Mouse (Mus musculus): ENCODE measurements around the gene Atp2b4. TPM values are rescaled to one million over a fixed set of nuclear protein-coding genes. Genes with fewer than 3 reads are reported as not detected.
A peak's percentile ranks its signal among the peaks of the same experiment; 100 is the strongest.

The Atp2b4 gene
- polyA plus RNA-seq, 1 experiment from 2014 or later: 9.6 TPM

DNA sequence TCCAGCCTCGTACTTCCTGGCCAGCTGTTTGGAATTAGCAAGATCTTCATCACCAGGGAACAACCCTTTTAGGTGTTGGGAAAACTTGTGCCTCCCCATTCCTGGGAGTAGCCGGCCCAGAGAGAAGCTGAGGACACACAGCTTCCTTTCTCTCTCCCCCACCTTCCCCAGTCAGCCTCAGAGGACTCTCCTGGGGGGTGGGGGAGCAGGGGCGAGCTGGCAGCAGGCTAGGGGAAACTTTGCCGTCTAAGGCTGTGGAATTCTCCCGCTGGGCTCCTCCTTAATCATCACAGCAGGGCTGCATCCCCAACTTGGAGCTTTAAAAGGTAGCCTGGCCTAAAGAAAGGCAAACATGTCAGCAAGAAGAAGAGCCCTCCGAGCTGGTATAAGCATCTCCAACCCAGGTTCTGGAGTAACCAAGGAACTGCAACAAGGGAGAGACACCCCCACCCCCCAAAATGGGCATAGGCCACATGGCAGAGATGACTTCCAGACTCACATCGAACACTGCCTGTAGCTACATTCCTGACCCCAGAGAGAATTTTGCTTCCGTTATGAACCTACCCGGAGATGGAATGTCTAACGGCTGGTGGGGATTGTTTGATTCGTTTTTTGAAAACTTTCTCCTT lies 33.8 kb downstream of the Atp2b4 start:
- H3K9ac ChIP-seq: no peak overlapping the region
- no peak for ATAC-seq (ENCODE audit: borderline replicate concordance, extremely low read depth, low FRiP score, low TSS enrichment)

GRCm38 (mm10) chr1:133765376-133765775 lies 35.5 kb downstream of the Atp2b4 start:
- no peaks in the 10 kb centered on the region for H3K36me3 ChIP-seq
- no peak overlapping the region for H3K4me2 ChIP-seq
- H3K27ac ChIP-seq: no peak overlapping the region
- H3K9ac ChIP-seq: no peak overlapping the region
- H3K27me3 ChIP-seq: no peaks in the 10 kb centered on the region
- peaks cover 34% of the 10 kb centered on the region for H3K4me1 ChIP-seq
- no peak overlapping the region for H3K4me3 ChIP-seq
- no peak for ATAC-seq (ENCODE audit: borderline replicate concordance, extremely low read depth, low FRiP score, low TSS enrichment)
- WGBS: 66% methylated on average over 4 of the region's 4 CpGs
- H3K9me3 ChIP-seq: no peaks in the 10 kb centered on the region

More for the DNA sequence above, 33.8 kb downstream of the Atp2b4 start:
- WGBS: 15% methylated on average over 11 of the region's 11 CpGs
- Histone ChIP-seq H3K4me3 (no peak overlapping the region), H3K27me3 (no peaks in the 10 kb centered on the region), H3K4me2 (no peak overlapping the region), H3K27ac (peak overlapping the region; percentile 56), H3K4me1 (peaks cover 32% of the 10 kb centered on the region), H3K36me3 (no peaks in the 10 kb centered on the region), H3K9me3 (no peaks in the 10 kb centered on the region)

DNA sequence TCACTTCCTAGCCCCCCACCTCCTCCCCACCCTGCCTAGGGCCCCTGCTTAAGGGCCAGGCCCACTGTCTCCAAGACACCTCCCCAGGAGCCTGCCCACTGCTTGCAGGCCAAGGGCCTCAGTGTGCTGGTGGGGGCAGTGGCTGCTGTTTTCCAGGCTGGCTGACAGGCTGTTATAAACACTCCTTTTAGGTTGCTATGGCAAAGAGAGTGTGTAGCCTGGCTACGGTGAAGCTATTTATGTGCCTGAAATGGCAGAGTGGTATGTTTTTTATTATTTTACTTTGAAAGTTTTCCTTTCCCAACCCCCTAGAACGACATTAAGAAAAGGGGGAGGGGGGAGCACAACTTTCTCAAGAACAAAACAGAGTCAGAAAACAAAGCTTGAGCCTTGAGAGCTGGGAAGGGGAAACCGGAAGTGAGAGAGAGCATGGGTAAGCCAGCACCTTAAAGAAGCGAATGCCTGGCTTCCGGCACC lies 37.9 kb downstream of the Atp2b4 start:
- ATAC-seq (ENCODE audit: borderline replicate concordance, extremely low read depth, low FRiP score, low TSS enrichment): peak; percentile 25; the same call in 1 of the 2 replicates
- 39% methylated on average over 5 of the region's 5 CpGs for WGBS
- Histone ChIP-seq H3K4me1 (peaks cover 33% of the 10 kb centered on the region), H3K36me3 (no peaks in the 10 kb centered on the region), H3K9me3 (no peaks in the 10 kb centered on the region), H3K27ac (no peak overlapping the region), H3K4me2 (no peak overlapping the region), H3K4me3 (no peak overlapping the region), H3K27me3 (no peaks in the 10 kb centered on the region), H3K9ac (no peak overlapping the region)

- no peak overlapping the region for H3K9ac ChIP-seq
- no peaks in the 10 kb centered on the region for H3K9me3 ChIP-seq
- ATAC-seq (ENCODE audit: borderline replicate concordance, extremely low read depth, low FRiP score, low TSS enrichment): peak; percentile 15; the same call in 1 of the 2 replicates
- no peaks in the 10 kb centered on the region for H3K36me3 ChIP-seq
- no peak overlapping the region for H3K4me2 ChIP-seq
- H3K27ac ChIP-seq: peak overlapping the region; percentile 49; the same call in 1 of the 2 replicates
- no peak overlapping the region for H3K4me3 ChIP-seq
- H3K27me3 ChIP-seq: no peaks in the 10 kb centered on the region
- peaks cover 16% of the 10 kb centered on the region for H3K4me1 ChIP-seq
- WGBS: 38% methylated on average over 5 of the region's 5 CpGs
Measured at GRCm38 (mm10) chr1:133761278-133761677, 39.6 kb downstream of the Atp2b4 start.

DNA sequence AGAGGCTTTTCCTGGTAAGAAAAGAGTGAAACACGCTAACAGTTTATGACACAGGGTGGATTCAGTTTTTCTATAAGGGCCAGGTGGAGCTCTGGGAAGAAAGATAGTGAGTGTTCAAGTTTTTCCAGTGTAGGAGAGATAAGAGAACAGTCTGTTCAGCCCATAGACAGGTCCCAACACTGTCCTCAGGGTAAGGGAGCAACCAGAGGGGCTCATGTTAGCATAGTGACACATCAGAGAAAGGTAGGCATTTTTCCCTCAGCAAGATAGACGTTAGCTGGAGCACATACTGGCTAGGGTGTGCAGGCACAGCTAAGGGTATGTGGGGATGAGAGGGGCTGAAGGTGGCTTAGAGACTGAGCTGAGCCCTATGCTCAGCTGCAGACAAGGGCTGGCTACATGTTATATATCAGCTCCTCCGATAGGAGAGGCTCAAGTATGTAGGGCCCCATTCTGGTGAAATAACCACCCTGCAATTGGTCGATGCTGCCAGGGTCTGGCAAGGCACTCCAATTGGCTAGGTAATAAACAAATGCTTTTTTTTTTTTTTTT lies 46.4 kb downstream of the Atp2b4 start:
- H3K4me2 ChIP-seq: no peak overlapping the region
- no peak overlapping the region for H3K27ac ChIP-seq
- 65% methylated on average over 4 of the region's 4 CpGs for WGBS
- H3K27me3 ChIP-seq: no peaks in the 10 kb centered on the region
- no peaks in the 10 kb centered on the region for H3K36me3 ChIP-seq
- no peak overlapping the region for H3K9ac ChIP-seq
- 0 out of 2 replicates have a peak, but pooled peaks cover under 1% of the 10 kb centered on the region for H3K4me1 ChIP-seq
- no peak for ATAC-seq (ENCODE audit: borderline replicate concordance, extremely low read depth, low FRiP score, low TSS enrichment)
- H3K9me3 ChIP-seq: no peaks in the 10 kb centered on the region
- no peak overlapping the region for H3K4me3 ChIP-seq

DNA sequence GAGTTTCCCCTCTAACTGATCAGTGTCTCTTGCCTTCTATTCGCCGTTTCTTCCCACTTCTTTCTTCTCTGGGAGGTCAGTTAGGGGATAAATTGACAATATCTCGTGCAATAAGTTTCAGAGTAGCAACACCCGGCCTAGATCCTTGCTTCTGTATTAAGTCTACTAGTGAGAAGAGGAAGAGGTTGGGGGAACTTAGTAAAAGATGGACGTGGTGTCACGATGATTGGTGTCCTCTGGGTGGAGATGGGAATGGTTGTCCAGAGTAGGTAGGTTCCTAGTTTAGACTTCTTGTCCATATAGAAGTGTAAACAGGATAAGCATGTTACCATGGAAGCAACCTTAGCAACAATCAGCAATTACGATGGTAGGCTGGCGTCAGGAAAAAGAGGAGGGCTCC lies 47.5 kb downstream of the Atp2b4 start:
- H3K4me1 ChIP-seq: peaks cover 6% of the 10 kb centered on the region; the same call in 1 of the 2 replicates
- WGBS: 87% methylated on average over 8 of the region's 8 CpGs
- no peaks in the 10 kb centered on the region for H3K9me3 ChIP-seq
- no peak overlapping the region for H3K9ac ChIP-seq
- H3K4me2 ChIP-seq: no peak overlapping the region
- no peaks in the 10 kb centered on the region for H3K27me3 ChIP-seq
- ATAC-seq (ENCODE audit: borderline replicate concordance, extremely low read depth, low FRiP score, low TSS enrichment): no peak
- H3K36me3 ChIP-seq: no peaks in the 10 kb centered on the region
- H3K27ac ChIP-seq: no peak overlapping the region
- no peak overlapping the region for H3K4me3 ChIP-seq

- WGBS: 78% methylated on average over 3 of the region's 3 CpGs
- ATAC-seq (ENCODE audit: borderline replicate concordance, extremely low read depth, low FRiP score, low TSS enrichment): no peak
Measured at GRCm38 (mm10) chr1:133751621-133752020, 49.2 kb downstream of the Atp2b4 start.

GRCm38 (mm10) chr1:133749954-133750353 lies 50.9 kb downstream of the Atp2b4 start:
- Histone ChIP-seq H3K27ac (no peak overlapping the region), H3K27me3 (no peaks in the 10 kb centered on the region), H3K4me3 (no peak overlapping the region), H3K9ac (no peak overlapping the region), H3K9me3 (no peaks in the 10 kb centered on the region), H3K36me3 (no peaks in the 10 kb centered on the region), H3K4me1 (peaks cover 17% of the 10 kb centered on the region), H3K4me2 (no peak overlapping the region)
- no peak for ATAC-seq (ENCODE audit: borderline replicate concordance, extremely low read depth, low FRiP score, low TSS enrichment)
- 55% methylated on average over 4 of the region's 4 CpGs for WGBS

More at GRCm38 (mm10) chr1:133751621-133752020, 49.2 kb downstream of the Atp2b4 start:
- Histone ChIP-seq H3K4me3 (no peak overlapping the region), H3K9me3 (no peaks in the 10 kb centered on the region), H3K27me3 (no peaks in the 10 kb centered on the region), H3K36me3 (no peaks in the 10 kb centered on the region), H3K9ac (no peak overlapping the region), H3K27ac (no peak overlapping the region), H3K4me1 (peaks cover 6% of the 10 kb centered on the region; the same call in 1 of the 2 replicates), H3K4me2 (no peak overlapping the region)

GRCm38 (mm10) chr1:133745078-133745495 lies 55.8 kb downstream of the Atp2b4 start:
- H3K9me3 ChIP-seq: no peaks in the 10 kb centered on the region
- H3K27ac ChIP-seq: peak overlapping the region; percentile 79
- H3K36me3 ChIP-seq: no peaks in the 10 kb centered on the region
- H3K9ac ChIP-seq: no peak overlapping the region
- H3K4me3 ChIP-seq: no peak overlapping the region
- no peaks in the 10 kb centered on the region for H3K27me3 ChIP-seq
- WGBS: 40% methylated on average over 9 of the region's 9 CpGs
- peaks cover 51% of the 10 kb centered on the region for H3K4me1 ChIP-seq
- peak; percentile 25 for ATAC-seq (ENCODE audit: borderline replicate concordance, extremely low read depth, low FRiP score, low TSS enrichment)
- H3K4me2 ChIP-seq: 0 out of 2 replicates have a peak overlapping the region, but pooled peaks have one; percentile 10

- Histone ChIP-seq H3K36me3 (no peaks in the 10 kb centered on the region), H3K4me3 (no peak overlapping the region), H3K27me3 (no peaks in the 10 kb centered on the region), H3K9ac (no peak overlapping the region), H3K4me1 (peaks cover 51% of the 10 kb centered on the region), H3K27ac (peak overlapping the region; percentile 79), H3K4me2 (0 out of 2 replicates have a peak overlapping the region, but pooled peaks have one; percentile 10), H3K9me3 (no peaks in the 10 kb centered on the region)
- WGBS: 19% methylated on average over 4 of the region's 4 CpGs
- ATAC-seq (ENCODE audit: borderline replicate concordance, extremely low read depth, low FRiP score, low TSS enrichment): peak; percentile 72; the same call in 1 of the 2 replicates
Measured at GRCm38 (mm10) chr1:133744609-133745008, 56.2 kb downstream of the Atp2b4 start.

DNA sequence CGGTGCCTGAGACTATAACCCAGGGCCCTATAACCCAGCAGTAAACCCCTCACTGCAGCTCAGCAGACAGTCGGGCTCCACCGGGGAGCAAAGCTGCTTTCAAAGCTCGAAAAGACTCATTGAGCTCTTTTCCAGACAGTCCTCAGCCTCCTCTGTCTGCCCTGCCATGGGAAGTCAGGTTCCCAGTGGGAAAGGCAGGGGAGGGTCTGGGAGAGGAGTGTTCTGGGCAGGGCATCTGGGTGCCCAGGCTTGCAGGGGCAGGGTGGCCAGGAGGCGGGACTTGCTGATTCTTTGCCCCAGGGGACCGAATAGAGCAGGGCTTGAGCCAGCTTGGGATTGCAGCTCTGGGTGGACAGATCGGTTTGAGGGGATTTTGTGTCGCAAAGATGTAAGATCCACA lies 58.3 kb downstream of the Atp2b4 start:
- H3K27me3 ChIP-seq: no peaks in the 10 kb centered on the region
- peaks cover 45% of the 10 kb centered on the region for H3K4me1 ChIP-seq
- H3K27ac ChIP-seq: no peak overlapping the region
- no peaks in the 10 kb centered on the region for H3K36me3 ChIP-seq
- H3K4me2 ChIP-seq: no peak overlapping the region
- no peaks in the 10 kb centered on the region for H3K9me3 ChIP-seq
- H3K9ac ChIP-seq: no peak overlapping the region
- no peak for ATAC-seq (ENCODE audit: borderline replicate concordance, extremely low read depth, low FRiP score, low TSS enrichment)
- no peak overlapping the region for H3K4me3 ChIP-seq
- WGBS: 63% methylated on average over 8 of the region's 8 CpGs

GRCm38 (mm10) chr1:133741881-133742434 lies 58.9 kb downstream of the Atp2b4 start:
- Histone ChIP-seq H3K27me3 (no peaks in the 10 kb centered on the region), H3K4me3 (no peak overlapping the region), H3K4me2 (no peak overlapping the region), H3K4me1 (peaks cover 45% of the 10 kb centered on the region), H3K36me3 (no peaks in the 10 kb centered on the region), H3K27ac (no peak overlapping the region; the same call in 1 of the 2 replicates), H3K9ac (no peak overlapping the region), H3K9me3 (no peaks in the 10 kb centered on the region)
- no peak for ATAC-seq (ENCODE audit: borderline replicate concordance, extremely low read depth, low FRiP score, low TSS enrichment)
- 45% methylated on average over 11 of the region's 11 CpGs for WGBS

All from lung, embryonic 15.5 days (tissue).